Mouse (Mus musculus) CD8-positive naive resting alpha-beta T cell, adult 57 days (primary cell): Measurements from ENCODE around the gene Inka1. TPM values are rescaled to one million over a fixed set of nuclear protein-coding genes. Genes with fewer than 3 reads are reported as not detected.

Experiments used
- total RNA-seq: library from RNA; stranded (reverse); gene quantifications from one replicate; pipeline ENCODE4 v1.2.4, GENCODE M21; 2023

The Inka1 gene
- not detected for total RNA-seq

GRCm38 (mm10) chr9:107985131-107986119 lies at the start of gene Inka1:
Inka1 (minus strand) TSS chr9:107985879.

GRCm38 (mm10) chr9:108001922-108002770 lies 16.5 kb upstream of the Inka1 start, which contains the start of gene Ip6k1:
Ip6k1 (plus strand) TSS chr9:108002501.

GRCm38 (mm10) chr9:107996049-107996448 lies 10.4 kb upstream of the Inka1 start, which contains the start of gene Gm20662:
Gm20662 (plus strand) TSS chr9:107996349.

GRCm38 (mm10) chr9:107992197-107992596 lies 6.5 kb upstream of the Inka1 start, which contains the start of gene Cdhr4:
Cdhr4 (plus strand) TSS chr9:107992497.

GRCm38 (mm10) chr9:107982681-107983346 lies 2.9 kb downstream of the Inka1 start, which contains the start of gene Gm20661:
Gm20661 (plus strand) TSS chr9:107983058.

GRCm38 (mm10) chr9:107975399-107976386 lies 10.0 kb downstream of the Inka1 start, which contains the start of gene Uba7:
Uba7 (plus strand) TSS chr9:107975505.

GRCm38 (mm10) chr9:107949922-107950235 lies 35.8 kb downstream of the Inka1 start, which contains the start of gene Traip:
Traip (plus strand) TSS chr9:107950136.

GRCm38 (mm10) chr9:107935374-107935773 lies 50.3 kb downstream of the Inka1 start, which contains the start of gene Camkv:
Camkv (plus strand) TSS chr9:107935674.

Other genes with a start within 250 kb of the Inka1 start
- 256 TPM for gene Rbm5, start 214.9 kb downstream of the Inka1 start, total RNA-seq
- gene Rbm6, start 112.6 kb downstream of the Inka1 start, total RNA-seq = 129 TPM
- gene Mon1a, start 97.7 kb downstream of the Inka1 start, total RNA-seq = 16.2 TPM
- gene Mst1r, start 79.0 kb downstream of the Inka1 start, total RNA-seq = 0.15 TPM
- not detected for gene Actl11, start 57.4 kb downstream of the Inka1 start, total RNA-seq
- not detected for gene Camkv, start 50.2 kb downstream of the Inka1 start, total RNA-seq
- gene Traip, start 35.7 kb downstream of the Inka1 start, total RNA-seq = 5.8 TPM
- gene Uba7, start 10.4 kb downstream of the Inka1 start, total RNA-seq = 196 TPM
- gene Gm20661, start 2.8 kb downstream of the Inka1 start, total RNA-seq = 1.4 TPM
- gene Cdhr4, start 6.6 kb upstream of the Inka1 start, total RNA-seq = 2.4 TPM
- 1.9 TPM for gene Gm20662, start 10.5 kb upstream of the Inka1 start, total RNA-seq
- gene Ip6k1, start 16.6 kb upstream of the Inka1 start, total RNA-seq = 145 TPM
- gene Gmppb, start 63.4 kb upstream of the Inka1 start, total RNA-seq = 21.2 TPM
- gene Amigo3, start 67.3 kb upstream of the Inka1 start, total RNA-seq = 7.0 TPM
- 0.52 TPM for gene Mst1, start 94.6 kb upstream of the Inka1 start, total RNA-seq
- 181 TPM for gene Rnf123, start 97.5 kb upstream of the Inka1 start, total RNA-seq
- gene Apeh, start 108.7 kb upstream of the Inka1 start, total RNA-seq = 111 TPM
- 0.64 TPM for gene Bsn, start 204.5 kb upstream of the Inka1 start, total RNA-seq